Comparison of ENCODE assay signal across 8 mouse cellular contexts in genomic region chr15:27681419-27682187, GRCm38 (mm10). TPM values are rescaled to one million over a fixed set of nuclear protein-coding genes. Genes with fewer than 3 reads are reported as not detected.
A peak's percentile ranks its signal among the peaks of the same experiment; 100 is the strongest.
DNase-seq lines count a peak whose midpoint lies in the region; ATAC-seq lines count a peak whose summit lies in the region.

Gene Otulinl, minus strand, starts transcription at chr15:27681579.

- DNase-seq in adrenal gland, postnatal 10 days = peak; percentile 98
- peak; percentile 92 for DNase-seq in embryo, embryonic 9.5 days (ENCODE audit: extremely low spot score)
- peak; percentile 88 to 91 for DNase-seq in gastrocnemius, postnatal 4 days (ENCODE audit: low spot score in 2 of 2)
- peak; percentile 97 to 98 for DNase-seq in left cerebral cortex, postnatal 25 days (ENCODE audit: low spot score in 2 of 2)
- peak; percentile 94 for DNase-seq in mesoderm, embryonic 11.5 days (ENCODE audit: low read depth, low spot score)
- peak; percentile 96 for DNase-seq in right cerebral cortex, postnatal 25 days
- peak; percentile 95 for DNase-seq in urinary bladder, postnatal 36 days (ENCODE audit: low spot score in 2 of 2)

- peak within 1 kb of the TSS; percentile 91 for H3K4me2 ChIP-seq in intestine, embryonic 16.5 days (ENCODE audit: low read depth, low read length)

- intact Hi-C loops in left cerebral cortex, postnatal 25 days (cut with DNase I) = no loop called here

- peak within 1 kb of the TSS; percentile 72 for H3K4me3 ChIP-seq in intestine, embryonic 16.5 days (ENCODE audit: low read length)

- no peaks in the 10 kb centered on the region for H3K36me3 ChIP-seq in intestine, embryonic 16.5 days (ENCODE audit: control insufficient read depth, insufficient read depth, low read length)

- no peaks in the 10 kb centered on the region for H3K9me3 ChIP-seq in intestine, embryonic 16.5 days (ENCODE audit: control insufficient read depth, low read length)

- H3K9ac ChIP-seq in intestine, embryonic 16.5 days (ENCODE audit: low read depth, low read length) = peak within 1 kb of the TSS; percentile 76

- peak; percentile 100 for ATAC-seq in intestine, embryonic 16.5 days

- no peaks in the 10 kb centered on the region for H3K27me3 ChIP-seq in intestine, embryonic 16.5 days (replicated peaks; ENCODE audit: control insufficient read depth, insufficient read depth, low read length)

- WGBS in intestine, embryonic 16.5 days = 1% methylated on average over 59 of the region's 59 CpGs

- peak within 1 kb of the TSS; percentile 62; the same call in 1 of the 2 replicates for H3K27ac ChIP-seq in intestine, embryonic 16.5 days (ENCODE audit: low read length)

- H3K4me1 ChIP-seq in intestine, embryonic 16.5 days (ENCODE audit: control insufficient read depth, insufficient read depth, low read length) = peaks cover 7% of the 10 kb centered on the region

RNA-seq across cellular contexts. Expression of gene Otulinl, which starts in this region (rescaled TPM):
- 1 to 10 TPM; 7.6 to 8.4 TPM for total RNA-seq in adrenal gland, postnatal 10 days (2021)
- 1 to 10 TPM; 5.5 to 6.2 TPM for total RNA-seq in gastrocnemius, postnatal 4 days (2021)
- polyA plus RNA-seq in intestine, embryonic 16.5 days (2015; fragmentation: Nextera tagmentation; extraction: Ambion mirVana) = 10.7 and 11.0 TPM in 2 replicates
- total RNA-seq in left cerebral cortex, postnatal 25 days (2021) = 10 to 100 TPM; 32.3 to 38.7 TPM

Comparison
In these comparisons a context has a peak if more than half of its experiments do, and no peak if none do; other contexts are left out.
1. Peak in every context shown above with its lines: DNase-seq, ATAC-seq, H3K4me3 ChIP-seq and H3K27ac ChIP-seq.